Mouse (Mus musculus) neural tube, postnatal 0 days (tissue): ENCODE measurements around the gene Drd3. TPM values are rescaled to one million over a fixed set of nuclear protein-coding genes. Genes with fewer than 3 reads are reported as not detected.

Experiments
- microRNA-seq: library from miRNA; unstranded; fragments of <30 nt; microRNA quantifications from one replicate; pipeline ENCODE4, GENCODE M21; 2016
- polyA plus RNA-seq: library from polyadenylated mRNA; unstranded; fragments of >200 nt; fragmentation: Nextera tagmentation; extraction: Ambion mirVana; gene quantifications from 2 replicates; pipeline ENCODE4 v1.2.1, GENCODE M21; 2015

The Drd3 gene
- polyA plus RNA-seq = not detected in 2 replicates

DNA sequence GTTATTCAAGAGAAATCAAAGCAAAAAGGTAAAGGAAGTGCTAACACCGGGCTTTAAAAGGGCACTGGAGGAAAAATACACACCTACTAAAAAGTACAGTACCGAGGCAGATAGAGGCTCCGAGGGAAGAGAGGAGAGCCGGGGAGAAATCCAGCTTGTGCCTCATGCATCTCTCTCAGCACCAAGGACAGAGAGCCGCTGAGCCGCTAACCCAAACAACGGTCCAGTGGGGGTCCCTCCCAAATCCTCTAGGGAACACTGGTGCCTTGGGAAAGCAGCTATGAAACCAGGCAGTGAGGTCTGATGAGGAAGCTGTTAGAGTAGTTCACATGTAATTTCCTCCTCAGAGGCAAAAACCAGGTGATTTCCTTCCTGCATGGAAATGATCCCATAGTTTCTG, at the start of gene Drd3:
Drd3 (plus strand) TSS at position 276 of the 400 bp plus-strand sequence.

Small RNAs within 50 kb of the gene (microRNA-seq; reads per million reads assigned to microRNA genes)
- not detected for gene Gm25996

Other genes starting within 250 kb of the Drd3 start
- not detected in 2 replicates for gene Tigit, start 89.9 kb upstream of the Drd3 start, polyA plus RNA-seq
- gene Ccdc191, start 135.8 kb downstream of the Drd3 start, polyA plus RNA-seq = 4.0 and 4.6 TPM in 2 replicates
- 12.5 and 12.8 TPM in 2 replicates for gene Qtrt2, start 172.8 kb downstream of the Drd3 start, polyA plus RNA-seq
- gene Zdhhc23, start 225.8 kb downstream of the Drd3 start, polyA plus RNA-seq = 2.1 and 2.2 TPM in 2 replicates